Mouse (Mus musculus) E14TG2a.4 (cell line): Measurements from ENCODE around the gene Irgm1.

Experiments used
- H3K27me3 ChIP-seq: 2 replicates; pipeline ENCODE4 v1.6.1; 2014; ENCODE audit warnings: low read length, control low read depth; ENCODE audit not compliant: insufficient read depth
- H3K36me3 ChIP-seq: 2 replicates; pipeline ENCODE4 v1.6.1; 2014; ENCODE audit warnings: low read length, control low read depth; ENCODE audit not compliant: insufficient read depth
- H3K4me1 ChIP-seq: replicated peaks from 2 replicates; pipeline ENCODE4 v1.6.1; 2014; ENCODE audit warnings: low read depth, low read length, control low read depth
- H3K4me3 ChIP-seq: replicated peaks from 2 replicates; pipeline ENCODE4 v1.5.1; 2014; ENCODE audit warnings: mild to moderate bottlenecking, low read length
- H3K9me3 ChIP-seq: 2 replicates; pipeline ENCODE4 v1.6.1; 2014; ENCODE audit warnings: low read length, control low read depth
- CTCF ChIP-seq: conservative IDR thresholded peaks from 2 replicates; pipeline ENCODE4 v1.5.1; 2014; ENCODE audit warnings: low read length
- NANOG ChIP-seq: IDR thresholded peaks from 2 replicates; pipeline ENCODE4 v1.6.1; 2014; ENCODE audit warnings: borderline replicate concordance, low read length, mixed read lengths
- POU5F1 ChIP-seq: IDR thresholded peaks from 2 replicates; pipeline ENCODE4 v1.6.1; 2014; ENCODE audit warnings: low read length, borderline replicate concordance

The Irgm1 gene

DNA sequence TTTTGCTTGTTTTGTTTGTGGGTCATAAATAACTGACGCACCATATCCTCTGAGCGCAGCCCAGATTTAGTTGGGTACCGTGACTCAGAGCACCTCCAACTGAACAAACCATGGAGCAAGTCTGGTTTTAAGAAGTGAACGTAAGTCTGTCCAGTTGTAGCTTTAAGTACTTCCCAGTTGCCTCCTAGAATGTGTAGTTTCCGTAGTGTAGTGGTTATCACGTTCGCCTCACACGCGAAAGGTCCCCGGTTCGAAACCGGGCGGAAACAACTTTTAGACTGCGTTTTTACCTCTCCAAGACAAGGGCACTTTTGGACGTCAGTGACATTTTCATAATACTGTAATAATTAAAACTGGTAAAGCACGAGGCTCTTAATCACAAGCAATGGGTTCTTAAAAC lies 53.1 kb downstream of the Irgm1 start:
- Histone ChIP-seq H3K27me3 (no peaks in the 10 kb centered on the region), H3K9me3 (no peaks in the 10 kb centered on the region), H3K4me3 (peak overlapping the region; percentile 93), H3K36me3 (peaks cover 25% of the 10 kb centered on the region), H3K4me1 (peaks cover 52% of the 10 kb centered on the region)
- TF ChIP-seq POU5F1 (no peak), CTCF (no peak), NANOG (no peak)

DNA sequence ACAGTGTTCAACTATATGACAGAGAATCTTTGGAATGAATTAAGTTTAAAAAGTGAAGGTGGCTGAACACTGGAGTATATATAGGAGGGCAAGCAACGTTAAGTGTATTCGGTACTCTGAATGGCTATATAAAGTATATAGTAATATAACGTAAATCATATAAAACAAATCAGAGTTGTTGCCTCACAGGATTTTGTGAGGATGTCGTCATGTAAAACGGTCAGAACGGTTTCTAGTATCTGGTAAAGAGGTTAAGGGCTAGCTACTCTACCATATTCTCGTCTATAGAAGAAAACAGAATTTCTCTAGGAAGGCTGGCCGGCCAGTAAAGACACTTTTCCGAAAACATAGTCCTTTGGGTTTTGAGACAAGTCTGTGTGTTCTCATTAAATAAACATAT lies 53.7 kb downstream of the Irgm1 start:
- Histone ChIP-seq H3K27me3 (no peaks in the 10 kb centered on the region), H3K4me3 (peak overlapping the region; percentile 93), H3K4me1 (peaks cover 51% of the 10 kb centered on the region), H3K9me3 (no peaks in the 10 kb centered on the region), H3K36me3 (peaks cover 31% of the 10 kb centered on the region)
- TF ChIP-seq CTCF (no peak), NANOG (no peak), POU5F1 (no peak)

DNA sequence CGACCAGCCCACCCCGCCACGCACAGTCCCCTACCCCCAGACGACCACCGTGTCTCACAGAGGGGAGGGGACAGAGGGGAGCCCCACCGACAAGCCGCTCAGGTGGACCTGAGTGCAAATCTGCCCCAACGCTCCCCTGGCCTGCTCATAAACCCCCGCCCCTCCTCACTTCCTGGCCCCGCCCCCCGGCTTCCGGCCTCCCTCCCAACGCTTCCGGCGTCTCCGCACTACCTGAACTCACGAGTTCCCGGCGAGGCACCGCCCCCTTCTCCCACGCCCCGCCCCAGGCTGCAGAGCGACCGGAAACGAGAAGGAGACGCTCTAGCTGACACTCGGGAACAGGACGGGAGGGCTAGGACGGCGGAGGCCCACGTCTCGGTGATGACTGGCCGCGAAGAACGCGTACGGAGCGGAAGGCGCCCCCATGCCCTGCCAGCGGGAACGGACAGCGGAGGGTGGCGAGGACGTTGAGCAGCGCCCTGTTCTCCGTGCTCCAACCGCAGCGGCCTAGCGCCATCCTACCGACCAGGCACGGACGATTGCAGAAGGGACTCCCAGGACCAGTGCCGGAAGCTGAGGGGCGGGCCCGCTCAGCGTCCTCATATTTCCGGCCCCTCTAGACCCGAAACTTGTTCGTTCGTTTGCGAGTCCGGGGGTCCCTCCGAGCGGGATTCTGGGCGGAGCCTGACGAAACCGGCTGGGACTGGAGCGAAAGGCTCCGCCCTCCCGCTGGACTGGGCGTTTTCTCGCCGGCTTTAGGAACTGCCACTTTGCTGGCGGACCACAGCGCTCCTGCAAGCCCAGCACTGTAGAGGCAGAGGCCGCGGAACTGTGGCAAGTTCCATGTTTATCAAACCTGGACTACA lies 54.5 kb downstream of the Irgm1 start, which contains the start of gene Trim41:
Gene Trim41, minus strand, starts transcription at position 554 of the 866 bp plus-strand sequence.
- no peaks in the 10 kb centered on the region for H3K9me3 ChIP-seq
- H3K27me3 ChIP-seq, result no peaks in the 10 kb centered on the region
- peaks cover 38% of the 10 kb centered on the region for H3K36me3 ChIP-seq
- peak within 1 kb of the TSS; percentile 93 for H3K4me3 ChIP-seq
- TF ChIP-seq NANOG (no peak), POU5F1 (no peak), CTCF (no peak)
- H3K4me1 ChIP-seq, result peaks cover 48% of the 10 kb centered on the region

- TF ChIP-seq NANOG, result no peak
- TF ChIP-seq CTCF, result no peak
- TF ChIP-seq POU5F1, result no peak
- Histone ChIP-seq H3K36me3 (peaks cover 45% of the 10 kb centered on the region), H3K4me1 (peaks cover 44% of the 10 kb centered on the region), H3K4me3 (peak overlapping the region; percentile 93), H3K9me3 (no peaks in the 10 kb centered on the region), H3K27me3 (no peaks in the 10 kb centered on the region)
Measured at GRCm38 (mm10) chr11:48816281-48816781, 55.2 kb downstream of the Irgm1 start.

DNA sequence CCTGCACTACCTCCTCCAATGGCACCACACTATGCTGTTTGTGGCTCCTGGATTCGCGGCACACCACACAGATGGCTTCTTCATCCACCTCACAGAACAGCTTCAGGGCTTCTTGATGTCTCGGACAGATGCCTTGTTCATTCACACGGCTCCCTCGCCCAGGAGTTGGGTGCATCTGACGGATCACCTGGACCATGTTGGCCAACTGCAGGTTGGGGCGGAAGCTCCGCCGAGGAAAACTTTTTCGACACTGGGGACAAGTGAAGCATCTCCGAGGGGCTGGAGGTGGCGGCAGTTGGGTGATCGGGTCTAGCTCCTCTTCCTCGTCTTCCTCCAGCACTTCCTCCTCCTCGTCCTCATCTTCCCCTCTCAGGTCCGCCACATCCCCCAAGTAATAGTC lies 55.6 kb downstream of the Irgm1 start:
- Histone ChIP-seq H3K4me1 (peaks cover 39% of the 10 kb centered on the region), H3K4me3 (peak overlapping the region; percentile 93), H3K36me3 (peaks cover 50% of the 10 kb centered on the region), H3K9me3 (no peaks in the 10 kb centered on the region), H3K27me3 (no peaks in the 10 kb centered on the region)
- TF ChIP-seq CTCF, result no peak
- no peak for TF ChIP-seq NANOG
- TF ChIP-seq POU5F1, result no peak

DNA sequence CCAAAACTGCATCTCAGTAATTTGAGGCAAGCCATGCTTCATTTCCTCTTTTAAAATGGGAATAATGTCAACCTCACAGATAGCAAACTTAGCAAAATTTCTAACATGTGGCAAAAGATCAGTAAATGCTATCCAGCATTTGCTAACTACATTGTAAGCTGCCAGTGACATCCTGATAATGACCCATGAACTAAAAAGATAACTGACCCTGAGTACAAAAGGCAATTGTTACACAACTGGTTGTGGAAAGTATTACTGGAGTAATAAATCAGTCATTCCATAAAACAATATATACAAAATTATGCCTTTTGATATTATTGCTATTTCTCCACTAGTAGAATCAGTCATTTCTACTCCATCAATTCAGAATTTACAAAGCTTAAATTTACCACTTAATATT lies 57.7 kb downstream of the Irgm1 start:
- H3K27me3 ChIP-seq, result no peaks in the 10 kb centered on the region
- no peaks in the 10 kb centered on the region for H3K9me3 ChIP-seq
- peaks cover 71% of the 10 kb centered on the region for H3K36me3 ChIP-seq
- TF ChIP-seq CTCF (no peak), POU5F1 (no peak), NANOG (no peak)
- H3K4me1 ChIP-seq, result peaks cover 43% of the 10 kb centered on the region
- no peak overlapping the region for H3K4me3 ChIP-seq
